Mouse (Mus musculus) right cerebral cortex, postnatal 14 days (tissue): ENCODE results near the gene Krtap28-13.
A peak's percentile ranks its signal among the peaks of the same experiment; 100 is the strongest.

Experiments used
- DNase-seq: peaks from one replicate; pipeline ENCODE4 v3.0.0; 2022

Krtap28-13 gene

GRCm38 (mm10) chr1:83060643-83061042 is at the start of gene Krtap28-13:
Krtap28-13 (plus strand) TSS chr1:83060930.
- no peak for DNase-seq

GRCm38 (mm10) chr1:83014477-83014876 is 46.3 kb upstream of the Krtap28-13 start:
- no peak for DNase-seq

GRCm38 (mm10) chr1:83015329-83015879 is 45.3 kb upstream of the Krtap28-13 start:
- no peak for DNase-seq

- DNase-seq = no peak
These were observed 44.2 kb upstream of the Krtap28-13 start for GRCm38 (mm10) chr1:83016556-83016955.

GRCm38 (mm10) chr1:83031950-83032349 is 28.8 kb upstream of the Krtap28-13 start:
- no peak for DNase-seq

GRCm38 (mm10) chr1:83032508-83032907 is 28.2 kb upstream of the Krtap28-13 start:
- no peak for DNase-seq

GRCm38 (mm10) chr1:83034509-83034908 is 26.2 kb upstream of the Krtap28-13 start:
- DNase-seq = no peak

- DNase-seq = no peak
These were observed 23.6 kb upstream of the Krtap28-13 start for GRCm38 (mm10) chr1:83036892-83037667.

- DNase-seq = peak; percentile 19
These were observed 22.5 kb upstream of the Krtap28-13 start, which contains the start of gene Slc19a3 for GRCm38 (mm10) chr1:83038109-83038672. Slc19a3 (minus strand) TSS chr1:83038448.

GRCm38 (mm10) chr1:83039080-83039479 is 21.6 kb upstream of the Krtap28-13 start:
- DNase-seq = no peak

GRCm38 (mm10) chr1:83042380-83042779 is 18.4 kb upstream of the Krtap28-13 start, which contains the start of gene Krtap28-10:
Krtap28-10 (minus strand) TSS chr1:83042480.
- no peak for DNase-seq

- no peak for DNase-seq
These were observed 15.8 kb upstream of the Krtap28-13 start, which contains the start of gene Gm47969 for GRCm38 (mm10) chr1:83044882-83045427. Gm47969 (plus strand) TSS chr1:83044932.

GRCm38 (mm10) chr1:83058481-83058880 is 2.2 kb upstream of the Krtap28-13 start:
- DNase-seq = no peak

GRCm38 (mm10) chr1:83059278-83059677 is 1.5 kb upstream of the Krtap28-13 start, which contains the start of gene A030005K14Rik:
A030005K14Rik (minus strand) TSS chr1:83059378.
- no peak for DNase-seq

- no peak for DNase-seq
These were observed 4.1 kb downstream of the Krtap28-13 start for GRCm38 (mm10) chr1:83064851-83065250.

- DNase-seq = no peak
These were observed 5.8 kb downstream of the Krtap28-13 start for GRCm38 (mm10) chr1:83066577-83066976.

- DNase-seq = peak; percentile 9
These were observed 6.5 kb downstream of the Krtap28-13 start for GRCm38 (mm10) chr1:83067205-83067604.

GRCm38 (mm10) chr1:83075526-83076189 is 14.9 kb downstream of the Krtap28-13 start:
- DNase-seq = no peak

- no peak for DNase-seq
These were observed 15.6 kb downstream of the Krtap28-13 start for GRCm38 (mm10) chr1:83076190-83076917.

GRCm38 (mm10) chr1:83077016-83077415 is 16.3 kb downstream of the Krtap28-13 start:
- DNase-seq = no peak

- DNase-seq = no peak
These were observed 24.1 kb downstream of the Krtap28-13 start for GRCm38 (mm10) chr1:83084790-83085189.

GRCm38 (mm10) chr1:83091268-83091667 is 30.5 kb downstream of the Krtap28-13 start:
- no peak for DNase-seq
